Mouse (Mus musculus): ENCODE data around the gene Ptprd.

Ptprd gene

DNA sequence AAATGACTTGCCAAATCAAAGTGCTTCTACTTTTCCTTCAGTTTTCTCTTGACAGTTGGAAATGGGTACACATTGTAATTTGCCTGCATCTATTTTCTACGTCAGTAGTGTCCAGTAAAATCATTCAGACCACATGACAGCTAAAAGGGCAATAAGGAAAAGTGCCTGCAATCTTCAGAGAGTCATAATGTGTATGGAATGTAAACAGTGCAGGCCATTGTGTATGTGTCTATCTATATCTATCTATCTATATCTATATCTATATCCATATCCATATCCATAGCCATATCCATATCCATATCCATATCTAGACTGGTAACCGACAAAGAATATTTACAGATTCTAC lies 1786.6 kb downstream of the Ptprd start:
- no peak for ATAC-seq (ENCODE audit: insufficient number of reproducible peaks, low FRiP score, low TSS enrichment)

DNA sequence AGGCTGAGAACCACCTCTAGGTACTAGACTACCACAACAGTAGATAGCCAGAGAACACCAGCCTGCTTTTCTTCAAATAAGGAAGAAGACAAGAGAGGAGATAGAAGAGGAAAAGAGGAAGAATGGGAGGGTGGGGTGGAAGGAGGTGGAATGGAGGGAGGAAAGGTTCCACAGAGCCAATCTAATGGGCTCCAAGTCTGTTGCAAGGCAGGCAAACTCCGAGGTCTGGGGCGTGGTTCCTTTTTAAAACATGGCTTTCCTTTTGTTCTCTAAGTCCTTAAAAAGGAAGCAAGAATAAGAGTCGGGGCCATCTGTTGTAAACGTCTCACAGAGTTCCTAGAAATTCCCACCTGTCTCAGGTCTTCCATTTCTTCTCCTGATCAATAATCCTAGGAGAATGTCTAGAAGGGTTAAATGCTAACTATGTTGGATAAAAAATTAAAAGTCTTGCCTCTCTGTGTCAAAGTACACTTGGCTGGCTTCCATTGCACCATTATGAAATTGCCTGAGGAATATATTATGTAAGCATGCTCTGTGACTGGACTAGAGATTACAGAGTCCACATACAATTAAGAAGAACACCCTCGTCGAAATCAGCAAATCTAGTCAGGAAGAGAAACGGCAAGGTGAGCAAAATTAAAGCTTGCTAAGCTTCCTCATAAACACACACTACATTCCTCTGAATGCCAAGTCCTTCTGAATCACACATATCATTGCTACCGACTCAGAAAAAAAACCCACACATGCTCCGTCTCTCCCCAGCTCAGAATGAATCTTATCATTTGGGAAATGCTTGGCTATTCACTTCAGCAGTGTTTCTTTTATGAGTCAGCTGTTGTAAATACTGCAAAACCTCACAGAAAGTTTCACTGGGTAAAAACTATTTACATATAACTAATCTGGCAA lies 1787.2 kb downstream of the Ptprd start:
- peak; percentile 51; the same call in 1 of the 2 replicates for ATAC-seq (ENCODE audit: insufficient number of reproducible peaks, low FRiP score, low TSS enrichment)

DNA sequence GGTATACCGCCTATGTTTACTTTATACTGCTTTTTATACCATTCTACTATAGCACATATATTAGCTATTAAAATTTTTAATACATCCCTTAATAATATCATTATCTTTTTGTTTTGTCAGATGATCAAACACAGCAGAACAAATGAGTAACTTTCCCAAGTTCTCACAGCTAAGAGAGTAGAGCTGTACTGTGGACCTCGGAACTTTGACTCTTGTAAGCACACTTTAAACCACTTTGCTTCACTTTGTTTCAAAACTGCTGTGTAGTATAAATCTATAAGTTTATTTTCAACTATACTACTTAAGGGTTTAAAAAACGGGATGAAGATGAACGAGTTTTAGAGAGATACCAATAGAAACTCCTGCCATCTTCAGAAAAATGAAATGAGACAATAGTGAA lies 1789.6 kb downstream of the Ptprd start:
- ATAC-seq (ENCODE audit: insufficient number of reproducible peaks, low FRiP score, low TSS enrichment), result no peak

- no peak for ATAC-seq (ENCODE audit: insufficient number of reproducible peaks, low FRiP score, low TSS enrichment)
Observed at GRCm38 (mm10) chr4:76419641-76420040, 1792.1 kb downstream of the Ptprd start.

DNA sequence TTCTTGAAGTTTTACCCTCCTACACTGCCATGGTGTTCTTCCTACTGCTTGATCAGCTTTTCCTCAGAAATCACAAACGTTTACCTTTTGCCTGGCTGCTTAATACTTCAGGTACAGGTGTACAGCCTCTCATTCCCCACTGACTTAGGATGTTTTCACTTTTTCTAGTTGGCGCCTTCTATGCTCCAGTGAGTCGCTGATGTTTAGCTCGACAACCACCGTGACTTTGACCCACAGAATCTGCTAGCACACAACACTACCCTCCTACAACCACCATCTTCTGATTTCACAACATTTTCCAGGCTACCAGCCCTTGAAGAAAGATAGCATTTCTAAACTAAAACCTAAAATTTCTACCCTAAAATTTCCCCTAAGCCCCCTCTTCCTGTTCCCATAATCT lies 1794.1 kb downstream of the Ptprd start:
- no peak for ATAC-seq (ENCODE audit: insufficient number of reproducible peaks, low FRiP score, low TSS enrichment)

DNA sequence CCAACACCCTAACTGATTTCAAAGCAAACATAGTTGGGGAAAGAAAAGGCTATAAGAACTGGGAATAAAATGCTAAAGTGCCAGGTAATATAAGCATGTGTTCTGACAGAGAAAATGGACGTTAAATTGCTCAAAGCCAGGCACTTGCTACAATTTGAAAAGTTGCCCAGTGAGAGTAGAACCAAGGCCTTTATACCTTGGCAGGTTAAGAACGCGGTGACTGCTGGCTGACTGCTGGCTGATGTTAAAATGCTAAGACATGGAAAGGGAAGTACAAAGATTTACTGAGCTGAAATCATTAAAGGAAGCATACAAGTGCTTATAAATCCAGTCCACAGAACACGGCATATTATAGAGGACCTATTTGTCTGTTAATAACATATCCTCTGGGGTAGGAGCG lies 1796.1 kb downstream of the Ptprd start:
- ATAC-seq (ENCODE audit: insufficient number of reproducible peaks, low FRiP score, low TSS enrichment), result no peak

- no peak for ATAC-seq (ENCODE audit: insufficient number of reproducible peaks, low FRiP score, low TSS enrichment)
Observed at GRCm38 (mm10) chr4:76414591-76414990, 1797.2 kb downstream of the Ptprd start.

DNA sequence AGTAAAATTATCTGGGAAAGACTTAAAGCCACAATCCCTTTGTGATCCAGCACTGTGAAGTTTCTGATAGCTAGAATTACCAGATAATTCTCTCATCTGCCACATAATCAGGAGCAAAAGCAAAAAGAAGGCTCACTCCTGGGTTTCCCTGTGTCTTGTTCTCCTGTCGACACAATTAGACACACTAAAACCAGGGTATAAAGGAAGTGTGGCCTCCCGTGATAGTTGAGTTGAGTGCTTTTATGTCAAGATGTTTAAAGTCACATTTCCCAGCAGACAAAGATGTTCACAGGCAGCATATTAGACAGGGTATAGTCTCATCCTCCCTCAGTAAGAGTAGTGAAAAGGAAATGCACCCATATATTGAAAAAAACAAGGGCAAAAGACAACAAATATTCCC lies 1801.7 kb downstream of the Ptprd start:
- ATAC-seq (ENCODE audit: insufficient number of reproducible peaks, low FRiP score, low TSS enrichment), result no peak

DNA sequence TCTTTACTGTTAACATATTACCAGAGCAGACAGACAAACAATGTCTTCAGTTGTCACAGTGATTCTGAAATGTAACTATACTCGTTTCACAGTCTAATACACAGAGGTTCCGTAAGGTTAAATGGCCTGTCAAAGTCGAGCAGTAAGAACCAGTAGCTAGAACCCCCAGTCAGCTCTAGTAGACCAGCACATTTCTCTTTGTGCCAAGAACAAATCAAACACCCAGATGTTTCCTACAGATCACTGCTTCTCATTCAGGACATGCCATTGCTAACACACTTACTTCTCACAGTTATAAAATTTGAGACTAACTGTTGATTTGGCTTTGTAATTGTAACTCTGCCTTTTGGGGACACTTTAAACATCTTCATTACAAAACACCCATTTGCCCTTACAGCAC lies 1802.6 kb downstream of the Ptprd start:
- ATAC-seq (ENCODE audit: insufficient number of reproducible peaks, low FRiP score, low TSS enrichment), result no peak

DNA sequence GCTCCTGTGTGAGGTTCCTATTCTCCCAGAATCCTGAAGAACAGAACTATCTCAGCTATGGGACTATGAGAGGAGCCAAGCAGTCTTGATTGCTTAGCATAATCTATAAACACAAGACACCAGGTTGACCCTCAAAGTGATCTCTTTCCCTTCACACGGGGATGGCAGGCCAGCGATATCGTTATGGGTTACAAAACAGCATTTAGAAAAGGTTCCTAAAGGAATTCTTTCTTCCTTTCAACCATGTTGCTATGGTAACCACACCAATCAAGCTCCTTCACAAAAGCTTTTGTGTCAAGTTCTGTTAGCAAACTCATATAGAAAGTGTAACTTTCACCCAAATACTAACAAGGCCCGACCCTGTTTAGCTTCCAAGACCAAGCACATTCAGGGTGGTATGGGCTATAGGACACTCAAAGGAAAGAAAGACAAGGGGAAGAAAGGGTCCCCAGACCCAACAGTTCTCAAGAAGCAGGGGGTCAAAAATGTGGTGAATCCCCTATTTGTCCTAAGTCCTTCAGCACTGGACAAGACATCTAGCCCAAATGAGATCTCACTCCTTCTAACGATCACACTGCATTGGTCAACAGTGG lies 1805.8 kb downstream of the Ptprd start:
- no peak for ATAC-seq (ENCODE audit: insufficient number of reproducible peaks, low FRiP score, low TSS enrichment)

DNA sequence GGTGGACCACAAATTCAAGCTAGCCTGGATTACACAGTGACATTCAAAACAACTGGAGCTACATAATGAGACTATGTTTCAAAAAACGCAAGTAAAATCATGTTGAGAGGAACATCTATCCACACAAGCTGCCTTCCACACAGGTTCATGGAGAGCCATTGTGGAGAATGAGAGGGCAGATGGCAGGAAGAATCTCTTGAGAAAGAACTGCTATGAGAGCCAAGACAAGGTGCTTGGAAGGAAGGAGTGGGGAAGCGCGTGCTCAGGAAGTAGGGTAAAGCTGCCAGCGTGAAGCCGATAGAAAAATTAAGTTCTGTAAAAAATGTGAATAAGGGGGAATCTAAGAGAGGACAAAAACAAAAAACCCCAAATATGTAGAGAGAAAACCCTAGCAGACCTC lies 1808.5 kb downstream of the Ptprd start:
- peak; percentile 80 for ATAC-seq (ENCODE audit: insufficient number of reproducible peaks, low FRiP score, low TSS enrichment)

- ATAC-seq (ENCODE audit: insufficient number of reproducible peaks, low FRiP score, low TSS enrichment), result no peak
Observed at GRCm38 (mm10) chr4:76387887-76388286, 1823.9 kb downstream of the Ptprd start.

DNA sequence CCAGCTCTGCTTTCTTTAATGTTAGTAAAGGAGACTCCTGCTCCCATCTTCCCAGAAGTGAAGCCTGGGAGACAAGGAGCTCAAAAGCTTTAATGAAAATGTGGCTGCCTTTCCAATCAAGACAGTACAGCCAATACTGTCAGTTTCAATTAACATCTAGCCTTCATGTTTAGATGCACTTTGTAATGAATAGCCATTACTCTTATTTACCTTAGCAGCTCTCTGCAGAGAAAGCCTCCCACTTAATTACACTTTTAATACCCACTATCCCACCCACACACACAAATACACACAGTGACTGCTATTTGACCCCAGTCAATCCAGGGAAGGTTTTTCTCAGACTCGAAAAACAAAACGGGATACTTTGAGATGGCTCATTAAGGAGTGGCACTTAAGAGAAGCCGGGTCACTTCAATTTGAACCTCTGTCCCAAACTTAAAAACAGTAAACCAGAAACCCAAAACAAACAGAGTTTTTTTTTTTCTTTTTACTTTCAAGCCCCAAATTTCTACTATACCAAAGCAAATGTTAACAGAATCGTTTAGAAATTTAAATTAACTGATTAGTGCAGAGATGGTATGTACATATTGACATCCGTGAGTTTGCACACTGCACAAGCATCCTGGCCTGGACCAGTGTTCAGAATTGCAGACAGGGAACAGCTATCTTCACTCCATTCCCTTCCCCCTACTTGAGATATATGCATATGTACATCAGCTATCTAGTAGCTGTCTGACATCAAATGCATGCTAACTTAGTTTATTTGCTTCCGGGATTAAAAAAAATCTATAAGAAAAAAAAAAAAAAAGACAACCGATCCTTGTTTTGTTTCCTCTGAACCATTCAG lies 1824.6 kb downstream of the Ptprd start:
- ATAC-seq (ENCODE audit: insufficient number of reproducible peaks, low FRiP score, low TSS enrichment), result no peak

- no peak for ATAC-seq (ENCODE audit: insufficient number of reproducible peaks, low FRiP score, low TSS enrichment)
Observed at GRCm38 (mm10) chr4:76385818-76386217, 1825.9 kb downstream of the Ptprd start.

GRCm38 (mm10) chr4:76380312-76380917 lies 1831.3 kb downstream of the Ptprd start:
- peak; percentile 36; the same call in 1 of the 2 replicates for ATAC-seq (ENCODE audit: insufficient number of reproducible peaks, low FRiP score, low TSS enrichment)

DNA sequence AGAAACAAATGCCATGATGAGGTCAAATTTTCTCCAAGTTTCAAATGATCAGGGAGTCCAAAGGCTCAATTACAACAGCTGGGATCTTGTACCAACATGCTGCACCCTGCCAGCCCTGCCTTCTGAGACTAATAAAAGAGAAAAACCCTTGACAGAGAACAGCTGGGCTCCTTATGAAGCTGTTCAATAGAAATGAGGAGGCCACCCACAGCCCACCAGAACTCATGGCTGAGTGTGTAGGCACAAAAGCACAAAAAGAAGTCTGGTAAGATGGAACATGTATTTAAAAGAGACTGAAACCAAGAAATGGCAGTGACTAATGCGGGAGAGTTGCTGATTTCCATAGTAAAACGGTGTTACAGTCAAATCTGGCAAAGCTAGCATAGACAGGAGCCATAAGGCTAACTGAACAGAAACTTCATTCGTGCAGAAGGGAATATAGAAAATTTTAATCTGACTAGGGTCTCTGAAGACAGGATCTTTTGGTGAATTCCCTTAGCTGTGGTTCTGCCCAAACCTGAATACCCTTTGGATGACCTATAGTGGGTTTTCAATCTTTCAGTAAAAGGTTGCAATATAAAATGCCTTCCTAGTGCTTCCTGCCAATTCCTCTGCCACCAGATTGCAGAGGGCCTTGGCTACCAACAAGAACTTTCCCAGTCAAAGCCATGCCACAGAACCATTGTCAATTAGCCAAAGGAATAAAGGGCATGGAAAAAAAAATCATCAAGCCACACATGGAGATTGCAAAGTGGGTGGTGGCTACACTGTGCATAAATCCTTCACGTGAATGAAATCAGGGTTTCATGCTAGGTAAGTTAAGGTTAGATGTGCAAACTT lies 1841.5 kb downstream of the Ptprd start:
- peak; percentile 74 for ATAC-seq (ENCODE audit: insufficient number of reproducible peaks, low FRiP score, low TSS enrichment)

DNA sequence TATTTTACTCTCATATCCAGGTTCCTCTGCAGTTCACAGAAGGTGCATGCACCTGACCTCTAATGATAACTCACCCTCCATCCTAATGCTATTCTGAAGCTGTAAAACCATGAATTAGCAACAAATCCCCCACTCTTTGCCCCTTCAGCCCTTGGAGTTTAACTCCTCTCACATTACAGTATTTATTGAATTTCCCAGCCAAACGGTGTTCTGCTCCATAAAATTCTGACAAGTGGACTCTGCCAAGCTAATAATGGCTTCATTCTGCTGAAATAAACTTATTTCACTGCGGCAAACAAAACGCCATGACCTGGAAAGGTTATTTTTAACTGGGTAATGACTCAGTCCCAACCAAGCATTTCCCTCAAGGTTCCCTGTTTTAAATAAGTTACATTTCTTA lies 1842.7 kb downstream of the Ptprd start:
- no peak for ATAC-seq (ENCODE audit: insufficient number of reproducible peaks, low FRiP score, low TSS enrichment)

DNA sequence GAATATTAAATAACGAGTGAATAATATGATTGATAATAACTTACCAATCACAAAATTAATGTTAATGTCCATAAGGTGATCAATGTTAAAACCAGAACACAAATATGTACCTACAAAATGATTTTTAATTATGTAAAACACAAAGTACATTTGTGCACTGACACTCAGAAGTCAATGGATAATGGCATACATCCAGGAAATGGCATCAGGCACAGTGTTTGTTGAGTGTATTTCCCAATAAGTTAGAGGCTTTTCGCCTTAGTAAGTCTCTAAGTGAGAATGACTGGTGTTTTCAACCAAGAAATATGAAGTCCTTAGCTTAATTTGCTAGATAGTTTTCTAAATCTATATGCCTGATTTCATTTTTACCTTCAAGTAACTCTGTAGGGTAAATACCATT lies 1843.5 kb downstream of the Ptprd start:
- no peak for ATAC-seq (ENCODE audit: insufficient number of reproducible peaks, low FRiP score, low TSS enrichment)

DNA sequence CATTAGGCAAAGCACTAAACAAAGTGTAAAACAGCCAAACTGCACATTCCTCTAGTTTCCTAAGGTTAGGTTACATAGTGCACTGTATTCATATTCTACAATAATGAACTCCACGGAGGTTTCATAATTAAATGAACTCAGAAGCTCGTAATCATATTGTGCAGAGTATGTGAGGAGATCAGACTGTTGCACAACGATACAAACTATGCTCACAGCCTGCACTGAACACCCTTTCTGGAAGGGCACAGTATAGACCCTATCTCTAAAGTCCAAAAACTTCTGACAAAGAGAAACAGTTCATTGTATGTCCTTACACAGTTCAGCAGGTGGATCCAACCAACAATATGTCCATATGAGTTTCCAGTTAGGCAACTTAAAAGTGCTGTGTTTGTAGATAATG lies 1844.5 kb downstream of the Ptprd start:
- no peak for ATAC-seq (ENCODE audit: insufficient number of reproducible peaks, low FRiP score, low TSS enrichment)

- peak; percentile 80 for ATAC-seq (ENCODE audit: insufficient number of reproducible peaks, low FRiP score, low TSS enrichment)
Observed at GRCm38 (mm10) chr4:76365871-76366270, 1845.9 kb downstream of the Ptprd start.

Data from cerebellum, adult (tissue).